Comparison of ENCODE assay signal across 9 mouse cellular contexts in the genomic region with DNA sequence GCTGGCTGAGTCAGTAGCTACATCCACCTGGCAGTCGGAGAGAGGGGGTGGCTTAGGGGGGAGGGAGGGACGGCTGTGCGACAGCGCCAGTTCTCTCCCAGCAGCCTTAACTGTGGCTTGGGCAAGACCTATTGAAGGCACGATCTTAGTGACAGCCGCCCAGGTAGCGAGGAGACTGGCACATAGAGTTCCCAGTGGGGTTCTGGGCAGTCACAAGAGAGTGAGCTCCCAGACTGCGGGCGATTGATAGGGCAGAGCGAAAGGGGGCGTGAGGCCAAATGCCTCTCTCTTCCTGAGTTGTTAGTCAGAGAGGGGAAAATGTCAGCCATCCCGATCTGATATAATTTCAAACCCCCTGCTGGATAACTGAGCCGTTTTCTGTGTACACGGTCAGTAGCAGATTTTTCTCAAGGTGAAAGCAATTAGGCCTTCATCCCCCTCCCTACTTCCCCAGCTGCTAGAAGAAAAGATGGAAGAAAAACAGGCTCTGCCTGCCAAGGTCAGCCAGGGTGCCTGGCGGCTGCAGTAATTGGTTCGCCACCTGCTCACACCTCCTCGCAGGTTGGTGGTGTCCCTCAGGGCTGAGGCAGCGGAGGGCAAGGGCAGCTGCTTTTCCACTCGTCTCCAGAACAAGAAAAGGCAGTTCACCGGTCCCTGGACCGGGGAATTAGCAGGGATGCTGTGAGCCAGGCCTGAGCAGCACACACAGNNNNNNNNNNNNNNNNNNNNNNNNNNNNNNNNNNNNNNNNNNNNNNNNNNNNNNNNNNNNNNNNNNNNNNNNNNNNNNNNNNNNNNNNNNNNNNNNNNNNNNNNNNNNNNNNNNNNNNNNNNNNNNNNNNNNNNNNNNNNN. TPM values are rescaled to one million over a fixed set of nuclear protein-coding genes. Genes with fewer than 3 reads are reported as not detected.
A peak's percentile ranks its signal among the peaks of the same experiment; 100 is the strongest.
DNase-seq lines count a peak whose midpoint lies in the region; ATAC-seq lines count a peak whose summit lies in the region.
"Had no signal": no experiment of that assay in that cellular context is flagged by ENCODE, and none has a peak within 500 bp of the region (broad histone marks: within the 10 kb centered on the region; RNA-seq: fewer than 3 reads in every experiment).

No protein-coding gene starts in this region.

- WGBS in heart, embryonic 12.5 days = 6% methylated on average over 21 of the region's 21 CpGs
- WGBS in kidney, embryonic 15.5 days = 4% methylated on average over 21 of the region's 21 CpGs
- WGBS in midbrain, embryonic 13.5 days = 3% methylated on average over 21 of the region's 21 CpGs

- peak overlapping the region; percentile 63 for H3K4me2 ChIP-seq in heart, embryonic 12.5 days
- H3K4me2 ChIP-seq in kidney, embryonic 15.5 days = peak overlapping the region; percentile 54
- peak overlapping the region; percentile 41 for H3K4me2 ChIP-seq in midbrain, embryonic 13.5 days (replicated peaks)

- H3K4me1 ChIP-seq in heart, embryonic 12.5 days (replicated peaks) = peaks cover 13% of the 10 kb centered on the region
- H3K4me1 ChIP-seq in kidney, embryonic 15.5 days = peaks cover 20% of the 10 kb centered on the region
- H3K4me1 ChIP-seq in midbrain, embryonic 13.5 days (replicated peaks) = peaks cover 28% of the 10 kb centered on the region

- intact Hi-C loops in heart, postnatal 25 days (cut with DNase I) = no loop called here

- peak overlapping the region; percentile 26 for H3K9ac ChIP-seq in heart, embryonic 12.5 days
- 0 out of 2 replicates have a peak overlapping the region, but pooled peaks have one; percentile 15 for H3K9ac ChIP-seq in kidney, embryonic 15.5 days
- peak overlapping the region; percentile 4; the same call in 1 of the 2 replicates for H3K9ac ChIP-seq in midbrain, embryonic 13.5 days (replicated peaks)

- H3K9me3 ChIP-seq in heart, embryonic 12.5 days (replicated peaks) = no peaks in the 10 kb centered on the region
- H3K9me3 ChIP-seq in kidney, embryonic 15.5 days (replicated peaks) = no peaks in the 10 kb centered on the region
- no peaks in the 10 kb centered on the region for H3K9me3 ChIP-seq in midbrain, embryonic 13.5 days

- H3K27me3 ChIP-seq in heart, embryonic 12.5 days (replicated peaks) = peaks cover 8% of the 10 kb centered on the region; the same call in 1 of the 2 replicates
- H3K27me3 ChIP-seq in kidney, embryonic 15.5 days = peaks cover 3% of the 10 kb centered on the region
- H3K27me3 ChIP-seq in midbrain, embryonic 13.5 days = peaks cover 7% of the 10 kb centered on the region; the same call in 1 of the 2 replicates

- no peak for DNase-seq in heart, postnatal 25 days (ENCODE audit: low spot score)
- DNase-seq in cerebellum, adult 9-11 months = peak; percentile 61
- DNase-seq in gastrocnemius, postnatal 25 days = peak; percentile 56
- peak; percentile 84 for DNase-seq in thymus, postnatal 25 days
- DNase-seq in right cerebral cortex, postnatal 4 days = no peak

- H3K27ac ChIP-seq in heart, embryonic 12.5 days (ENCODE audit: poor library complexity, severe bottlenecking) = no peak overlapping the region
- peak overlapping the region; percentile 48; the same call in 1 of the 2 replicates for H3K27ac ChIP-seq in kidney, embryonic 15.5 days
- peak overlapping the region; percentile 81 for H3K27ac ChIP-seq in midbrain, embryonic 13.5 days
- H3K27ac ChIP-seq: heart, adult 2 months had no signal

- peak overlapping the region; percentile 22; the same call in 1 of the 2 replicates for H3K4me3 ChIP-seq in heart, embryonic 12.5 days
- peak overlapping the region; percentile 19 for H3K4me3 ChIP-seq in kidney, embryonic 15.5 days (replicated peaks)
- 0 out of 2 replicates have a peak overlapping the region, but pooled peaks have one; percentile 3 for H3K4me3 ChIP-seq in midbrain, embryonic 13.5 days (replicated peaks)
- H3K4me3 ChIP-seq: heart, adult 2 months had no signal

- no peaks in the 10 kb centered on the region for H3K36me3 ChIP-seq in heart, embryonic 12.5 days
- no peaks in the 10 kb centered on the region for H3K36me3 ChIP-seq in kidney, embryonic 15.5 days
- no peaks in the 10 kb centered on the region for H3K36me3 ChIP-seq in midbrain, embryonic 13.5 days

- no peak for ATAC-seq in heart, embryonic 12.5 days (ENCODE audit: insufficient number of reproducible peaks, low FRiP score)
- peak; percentile 71 for ATAC-seq in kidney, embryonic 15.5 days (replicated peaks; ENCODE audit: low FRiP score)
- ATAC-seq in midbrain, embryonic 13.5 days = peak; percentile 60; the same call in 1 of the 2 replicates

RNA-seq across cellular contexts. Expression of gene Khdrbs1, which starts 29.8 kb away (rescaled TPM):
- 106 and 108 TPM in 2 replicates for polyA plus RNA-seq in heart, embryonic 12.5 days (2016; fragmentation: Nextera tagmentation; extraction: Ambion mirVana)
- 10 to 100 TPM; 38.0 to 46.9 TPM for total RNA-seq in heart, postnatal 25 days (2021)
- 10 to 100 TPM; 21.5 to 25.7 TPM for total RNA-seq in gastrocnemius, postnatal 25 days (2021)
- 118 and 125 TPM in 2 replicates for polyA plus RNA-seq in kidney, embryonic 15.5 days (2015; fragmentation: Nextera tagmentation; extraction: Ambion mirVana)
- polyA plus RNA-seq in midbrain, embryonic 13.5 days (2015; fragmentation: Nextera tagmentation; extraction: Ambion mirVana) = 180 and 182 TPM in 2 replicates

RNA-seq across cellular contexts. Expression of gene Ptp4a2, which starts 39.1 kb away (rescaled TPM):
- 372 and 428 TPM in 2 replicates for polyA plus RNA-seq in heart, embryonic 12.5 days (2016; fragmentation: Nextera tagmentation; extraction: Ambion mirVana)
- 100 to 1,000 TPM; 192 to 205 TPM for total RNA-seq in heart, postnatal 25 days (2021)
- total RNA-seq in gastrocnemius, postnatal 25 days (2021) = 100 to 1,000 TPM; 556 to 584 TPM
- 311 and 374 TPM in 2 replicates for polyA plus RNA-seq in kidney, embryonic 15.5 days (2015; fragmentation: Nextera tagmentation; extraction: Ambion mirVana)
- polyA plus RNA-seq in midbrain, embryonic 13.5 days (2015; fragmentation: Nextera tagmentation; extraction: Ambion mirVana) = 287 and 316 TPM in 2 replicates

Comparison
In these comparisons a context has a peak if more than half of its experiments do, and no peak if none do; other contexts are left out.
1. DNase-seq: peak in cerebellum, adult 9-11 months (single experiment), gastrocnemius, postnatal 25 days (single experiment) and thymus, postnatal 25 days (single experiment); none in heart, postnatal 25 days (single experiment) and right cerebral cortex, postnatal 4 days (single experiment).
2. Peak in every context shown above with its lines, with median percentiles within 50 percentile points of each other: H3K4me2 ChIP-seq, H3K4me3 ChIP-seq and H3K9ac ChIP-seq.